Mouse (Mus musculus): ENCODE results near the gene Uox. TPM values are rescaled to one million over a fixed set of nuclear protein-coding genes. Genes with fewer than 3 reads are reported as not detected.

Uox gene
- polyA plus RNA-seq, 1 experiment: not detected

- H3K27me3 ChIP-seq (replicated peaks): peaks cover 2% of the 10 kb centered on the region
- TF ChIP-seq FLI1 (IDR thresholded peaks at IDR 0.05; ENCODE audit: low read length): no peak
- no peak for TF ChIP-seq GATA1 (IDR thresholded peaks at IDR 0.05; ENCODE audit: borderline replicate concordance, low read length)
- no peaks in the 10 kb centered on the region for H3K9me3 ChIP-seq
- no peak overlapping the region for H3K4me3 ChIP-seq (replicated peaks)
- H3K36me3 ChIP-seq (replicated peaks; ENCODE audit: low read length): no peaks in the 10 kb centered on the region
- no peaks in the 10 kb centered on the region for H3K4me1 ChIP-seq
Measured at GRCm38 (mm10) chr3:146557507-146557906, 12.7 kb upstream of the Uox start.

GRCm38 (mm10) chr3:146562936-146563335, 7.3 kb upstream of the Uox start:
- Histone ChIP-seq H3K4me3 (replicated peaks) (no peak overlapping the region), H3K4me1 (peaks cover 5% of the 10 kb centered on the region), H3K9me3 (no peaks in the 10 kb centered on the region), H3K36me3 (replicated peaks; ENCODE audit: low read length) (no peaks in the 10 kb centered on the region), H3K27me3 (replicated peaks) (no peaks in the 10 kb centered on the region)
- TF ChIP-seq GATA1 (IDR thresholded peaks at IDR 0.05; ENCODE audit: borderline replicate concordance, low read length) (no peak), FLI1 (IDR thresholded peaks at IDR 0.05; ENCODE audit: low read length) (no peak)

DNA sequence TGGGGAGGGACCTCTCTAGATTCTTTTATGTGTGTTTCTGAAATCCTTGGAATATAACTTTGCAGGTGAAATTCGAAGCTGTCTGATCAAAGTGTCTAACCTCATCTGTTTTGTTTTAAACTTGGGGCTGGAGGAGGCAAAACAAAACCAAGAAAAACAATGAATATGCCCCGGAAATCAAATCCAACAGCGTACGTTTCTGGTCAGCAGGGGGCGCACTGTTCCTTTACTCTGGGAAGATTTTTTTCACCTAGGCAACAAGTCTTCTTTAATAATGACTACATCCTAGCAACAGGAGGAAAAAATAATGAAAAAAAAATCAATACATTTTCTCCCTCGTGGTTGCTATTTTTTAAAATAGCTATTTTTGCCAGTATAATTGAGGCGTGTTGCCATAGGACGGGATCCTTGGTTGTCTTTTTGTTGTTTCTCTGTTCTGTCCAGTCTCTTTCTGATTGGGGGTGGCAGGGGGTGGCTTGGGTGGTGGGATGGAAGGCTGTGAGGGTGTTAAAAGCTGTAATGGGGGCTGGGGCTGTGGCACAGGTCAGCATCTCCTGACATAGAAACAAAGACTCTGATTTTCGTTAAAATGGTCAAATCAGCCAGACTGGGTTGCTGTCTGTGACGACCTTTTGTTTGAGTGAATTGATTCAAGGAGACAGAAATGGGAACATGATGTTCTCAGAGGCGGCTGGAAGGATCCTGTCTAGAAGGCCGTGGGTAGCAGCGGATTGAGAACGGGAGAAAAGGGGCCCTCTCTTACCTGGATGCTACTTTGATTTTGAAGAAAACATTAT, 5.8 kb upstream of the Uox start:
- H3K27me3 ChIP-seq (replicated peaks): no peaks in the 10 kb centered on the region
- no peaks in the 10 kb centered on the region for H3K36me3 ChIP-seq (replicated peaks; ENCODE audit: low read length)
- H3K9me3 ChIP-seq: no peaks in the 10 kb centered on the region
- TF ChIP-seq GATA1 (IDR thresholded peaks at IDR 0.05; ENCODE audit: borderline replicate concordance, low read length): no peak
- TF ChIP-seq FLI1 (IDR thresholded peaks at IDR 0.05; ENCODE audit: low read length): no peak
- H3K4me1 ChIP-seq: peaks cover 13% of the 10 kb centered on the region
- peak overlapping the region; percentile 46 for H3K4me3 ChIP-seq (replicated peaks)

DNA sequence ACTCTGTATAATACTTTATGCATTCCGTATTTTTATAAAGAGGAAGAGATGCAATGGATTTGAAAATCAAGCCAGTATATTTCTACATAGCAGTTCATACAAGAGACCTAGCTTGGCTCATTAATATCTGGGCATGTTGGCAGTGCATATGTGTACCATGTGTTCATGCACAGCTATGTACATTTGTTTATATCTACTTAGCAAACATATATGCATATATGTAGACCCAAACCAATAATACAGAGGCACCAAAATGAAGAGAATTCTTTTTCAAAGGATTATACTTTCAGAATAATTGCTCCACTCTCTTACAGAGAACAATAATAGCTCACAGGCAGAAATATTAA, 5.2 kb upstream of the Uox start:
- Histone ChIP-seq H3K36me3 (replicated peaks; ENCODE audit: low read length) (no peaks in the 10 kb centered on the region), H3K4me1 (peaks cover 13% of the 10 kb centered on the region), H3K9me3 (no peaks in the 10 kb centered on the region), H3K27me3 (replicated peaks) (no peaks in the 10 kb centered on the region), H3K4me3 (replicated peaks) (no peak overlapping the region)
- TF ChIP-seq FLI1 (IDR thresholded peaks at IDR 0.05; ENCODE audit: low read length) (no peak), GATA1 (IDR thresholded peaks at IDR 0.05; ENCODE audit: borderline replicate concordance, low read length) (no peak)

- no peak overlapping the region for H3K4me3 ChIP-seq (replicated peaks)
- peaks cover 2% of the 10 kb centered on the region for H3K27me3 ChIP-seq (replicated peaks)
- H3K36me3 ChIP-seq (replicated peaks; ENCODE audit: low read length): no peaks in the 10 kb centered on the region
- no peaks in the 10 kb centered on the region for H3K9me3 ChIP-seq
- TF ChIP-seq GATA1 (IDR thresholded peaks at IDR 0.05; ENCODE audit: borderline replicate concordance, low read length) (no peak), FLI1 (IDR thresholded peaks at IDR 0.05; ENCODE audit: low read length) (no peak)
- H3K4me1 ChIP-seq: peaks cover 17% of the 10 kb centered on the region
Measured at GRCm38 (mm10) chr3:146567366-146567765, 2.9 kb upstream of the Uox start.

DNA sequence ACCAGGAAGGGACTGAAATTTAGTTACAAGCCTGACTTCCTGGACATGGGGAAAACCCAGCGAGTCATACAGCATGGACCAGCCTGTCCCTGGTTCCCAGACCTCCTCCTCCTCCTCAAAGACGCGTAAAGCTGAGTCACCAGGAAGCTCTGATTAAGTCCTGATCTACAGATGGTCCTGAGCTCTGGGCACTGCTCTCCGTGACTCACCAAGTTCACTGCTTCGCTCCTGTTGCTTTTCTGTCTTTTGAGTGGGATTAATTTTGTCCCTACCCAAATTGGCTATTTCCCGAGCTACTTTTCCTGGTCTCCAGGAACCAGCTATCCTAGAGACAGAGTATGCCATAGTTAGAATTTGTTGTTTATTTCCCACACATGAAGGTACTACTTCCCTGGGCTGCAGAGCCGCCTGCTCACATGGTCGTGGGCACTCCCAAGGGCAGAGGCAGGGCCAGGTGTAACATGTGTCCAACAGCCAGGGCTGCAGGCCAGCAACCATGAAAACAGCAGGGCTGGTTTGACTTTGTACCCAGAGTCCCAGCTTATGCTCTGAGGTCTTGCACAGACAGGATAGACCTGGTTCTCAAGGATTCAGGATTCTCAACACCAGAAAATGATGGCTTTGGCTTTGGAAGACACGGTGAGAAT, 2.2 kb upstream of the Uox start:
- Histone ChIP-seq H3K4me3 (replicated peaks) (no peak overlapping the region), H3K36me3 (replicated peaks; ENCODE audit: low read length) (no peaks in the 10 kb centered on the region), H3K4me1 (peaks cover 17% of the 10 kb centered on the region), H3K27me3 (replicated peaks) (peaks cover 2% of the 10 kb centered on the region), H3K9me3 (no peaks in the 10 kb centered on the region)
- no peak for TF ChIP-seq GATA1 (IDR thresholded peaks at IDR 0.05; ENCODE audit: borderline replicate concordance, low read length)
- no peak for TF ChIP-seq FLI1 (IDR thresholded peaks at IDR 0.05; ENCODE audit: low read length)

DNA sequence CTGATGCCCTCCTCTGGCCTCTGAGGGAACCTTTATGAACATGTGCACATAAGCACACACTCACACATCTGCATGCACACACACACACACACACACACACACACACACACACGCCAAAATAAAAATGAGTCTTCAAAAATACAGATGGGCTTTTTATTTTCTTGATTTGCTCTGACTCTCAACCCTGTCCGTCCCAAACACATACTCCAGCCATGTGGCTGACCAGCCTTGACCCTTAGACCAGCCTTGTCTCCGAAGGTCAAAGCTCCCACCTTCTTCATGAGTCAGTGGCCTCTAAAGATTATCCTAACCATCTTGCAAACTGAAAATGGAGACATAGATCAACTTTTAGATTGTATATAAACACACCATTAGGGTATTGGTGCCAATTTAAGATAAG, 632 bp upstream of the Uox start:
- no peak overlapping the region for H3K4me3 ChIP-seq (replicated peaks)
- no peaks in the 10 kb centered on the region for H3K9me3 ChIP-seq
- H3K27me3 ChIP-seq (replicated peaks): peaks cover 2% of the 10 kb centered on the region
- TF ChIP-seq GATA1 (IDR thresholded peaks at IDR 0.05; ENCODE audit: borderline replicate concordance, low read length) (no peak), FLI1 (IDR thresholded peaks at IDR 0.05; ENCODE audit: low read length) (no peak)
- H3K4me1 ChIP-seq: peaks cover 17% of the 10 kb centered on the region
- H3K36me3 ChIP-seq (replicated peaks; ENCODE audit: low read length): no peaks in the 10 kb centered on the region

DNA sequence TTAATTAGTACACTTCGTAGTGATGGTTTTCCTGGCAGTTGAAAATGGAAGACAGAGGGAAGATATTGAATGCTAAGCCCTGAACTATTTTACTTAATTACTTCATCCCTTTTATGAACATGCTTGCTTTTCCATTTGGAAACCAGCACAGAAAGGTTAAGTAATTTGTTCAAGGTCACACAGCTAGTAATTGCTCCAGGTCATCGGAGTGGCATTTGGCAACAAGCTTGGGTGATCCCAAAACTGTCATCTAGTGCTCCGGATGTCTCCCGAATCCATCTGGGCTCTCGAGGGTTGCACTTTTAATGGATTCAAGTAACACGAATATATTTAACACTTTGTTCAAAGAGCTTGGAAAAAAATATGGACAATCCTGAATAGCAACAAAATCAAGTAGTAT, 713 bp downstream of the Uox start:
- H3K4me1 ChIP-seq: peaks cover 17% of the 10 kb centered on the region
- H3K4me3 ChIP-seq (replicated peaks): no peak overlapping the region
- no peaks in the 10 kb centered on the region for H3K36me3 ChIP-seq (replicated peaks; ENCODE audit: low read length)
- peaks cover 2% of the 10 kb centered on the region for H3K27me3 ChIP-seq (replicated peaks)
- no peaks in the 10 kb centered on the region for H3K9me3 ChIP-seq
- TF ChIP-seq FLI1 (IDR thresholded peaks at IDR 0.05; ENCODE audit: low read length) (no peak), GATA1 (IDR thresholded peaks at IDR 0.05; ENCODE audit: borderline replicate concordance, low read length) (no peak)

- peaks cover 17% of the 10 kb centered on the region for H3K4me1 ChIP-seq
- TF ChIP-seq FLI1 (IDR thresholded peaks at IDR 0.05; ENCODE audit: low read length) (no peak), GATA1 (IDR thresholded peaks at IDR 0.05; ENCODE audit: borderline replicate concordance, low read length) (no peak)
- H3K9me3 ChIP-seq: no peaks in the 10 kb centered on the region
- H3K4me3 ChIP-seq (replicated peaks): no peak overlapping the region
- H3K36me3 ChIP-seq (replicated peaks; ENCODE audit: low read length): no peaks in the 10 kb centered on the region
- H3K27me3 ChIP-seq (replicated peaks): peaks cover 3% of the 10 kb centered on the region
Measured at GRCm38 (mm10) chr3:146571341-146571740, 1.1 kb downstream of the Uox start.

DNA sequence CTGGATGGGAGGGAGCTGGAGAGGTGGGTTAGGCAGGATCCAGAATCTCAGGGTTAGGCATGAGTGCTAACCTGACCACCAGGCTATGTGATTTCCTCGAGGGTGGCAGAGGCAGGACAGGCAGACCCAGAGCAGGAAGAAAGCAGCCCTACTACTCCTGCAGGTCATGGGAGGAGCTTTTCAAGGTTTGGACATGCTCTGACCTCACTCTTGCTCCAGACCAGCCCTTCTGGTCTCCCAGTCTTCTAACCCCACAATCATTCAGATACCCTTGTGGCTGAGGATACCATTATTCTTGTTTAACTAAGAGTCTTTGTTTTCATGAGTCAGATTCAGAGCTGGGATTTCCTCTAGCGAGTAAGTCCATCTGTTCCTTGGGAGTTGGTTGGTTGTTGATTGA, 7.4 kb downstream of the Uox start:
- H3K9me3 ChIP-seq: peaks cover 8% of the 10 kb centered on the region
- H3K27me3 ChIP-seq (replicated peaks): peaks cover 17% of the 10 kb centered on the region
- peaks cover 3% of the 10 kb centered on the region; the same call in 1 of the 2 replicates for H3K4me1 ChIP-seq
- TF ChIP-seq GATA1 (IDR thresholded peaks at IDR 0.05; ENCODE audit: borderline replicate concordance, low read length) (no peak), FLI1 (IDR thresholded peaks at IDR 0.05; ENCODE audit: low read length) (no peak)
- no peaks in the 10 kb centered on the region for H3K36me3 ChIP-seq (replicated peaks; ENCODE audit: low read length)
- H3K4me3 ChIP-seq (replicated peaks): no peak overlapping the region
